Mouse (Mus musculus): ENCODE results near the gene Wscd2. TPM values are rescaled to one million over a fixed set of nuclear protein-coding genes. Genes with fewer than 3 reads are reported as not detected.
A peak's percentile ranks its signal among the peaks of the same experiment; 100 is the strongest.

The Wscd2 gene
- polyA plus RNA-seq, 1 experiment from 2014 or later, result 4.2 TPM

GRCm38 (mm10) chr5:113629248-113629647, 139.1 kb downstream of the Wscd2 start:
- Histone ChIP-seq H3K4me1 (peaks cover 50% of the 10 kb centered on the region), H3K27me3 (replicated peaks; ENCODE audit: low read depth, poor library complexity, severe bottlenecking) (no peaks in the 10 kb centered on the region; the same call in 1 of the 2 replicates), H3K27ac (replicated peaks) (no peak overlapping the region), H3K9me3 (no peaks in the 10 kb centered on the region), H3K4me3 (no peak overlapping the region), H3K36me3 (replicated peaks) (no peaks in the 10 kb centered on the region)
- no peak for DNase-seq (ENCODE audit: low spot score)
- 87% methylated on average over 3 of the region's 3 CpGs for WGBS

DNA sequence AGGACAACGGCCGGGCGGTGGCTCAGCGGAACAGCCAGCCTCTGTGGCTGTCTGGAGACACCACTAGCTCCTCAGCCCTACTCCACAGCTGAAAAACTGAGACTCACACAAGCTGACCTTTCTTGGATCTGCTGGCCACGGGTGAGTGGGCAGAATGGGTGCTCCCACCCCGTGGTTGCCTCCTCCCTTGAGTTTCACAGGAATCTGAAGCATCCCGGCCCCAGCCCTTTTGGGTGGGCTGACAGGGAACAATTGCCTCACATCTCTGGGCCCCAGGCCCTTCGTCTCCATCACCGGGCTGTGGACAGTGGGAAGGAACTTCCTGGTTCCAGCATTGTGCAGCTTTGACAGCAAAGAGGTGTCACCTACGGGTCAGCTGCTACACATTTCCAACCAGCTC, 140.0 kb downstream of the Wscd2 start:
- no peaks in the 10 kb centered on the region for H3K36me3 ChIP-seq (replicated peaks)
- 68% methylated on average over 10 of the region's 10 CpGs for WGBS
- no peaks in the 10 kb centered on the region; the same call in 1 of the 2 replicates for H3K27me3 ChIP-seq (replicated peaks; ENCODE audit: low read depth, poor library complexity, severe bottlenecking)
- no peak overlapping the region for H3K4me3 ChIP-seq
- DNase-seq (ENCODE audit: low spot score), result no peak
- H3K9me3 ChIP-seq, result no peaks in the 10 kb centered on the region
- H3K27ac ChIP-seq (replicated peaks), result peak overlapping the region; percentile 40; the same call in 1 of the 2 replicates
- H3K4me1 ChIP-seq, result peaks cover 56% of the 10 kb centered on the region

- no peaks in the 10 kb centered on the region; the same call in 1 of the 2 replicates for H3K27me3 ChIP-seq (replicated peaks; ENCODE audit: low read depth, poor library complexity, severe bottlenecking)
- WGBS, result 57% methylated on average over 9 of the region's 9 CpGs
- no peaks in the 10 kb centered on the region for H3K36me3 ChIP-seq (replicated peaks)
- peaks cover 56% of the 10 kb centered on the region for H3K4me1 ChIP-seq
- H3K27ac ChIP-seq (replicated peaks), result no peak overlapping the region
- H3K4me3 ChIP-seq, result no peak overlapping the region
- DNase-seq (ENCODE audit: low spot score), result no peak
- no peaks in the 10 kb centered on the region for H3K9me3 ChIP-seq
These were observed 143.0 kb downstream of the Wscd2 start for GRCm38 (mm10) chr5:113633037-113633714.

DNA sequence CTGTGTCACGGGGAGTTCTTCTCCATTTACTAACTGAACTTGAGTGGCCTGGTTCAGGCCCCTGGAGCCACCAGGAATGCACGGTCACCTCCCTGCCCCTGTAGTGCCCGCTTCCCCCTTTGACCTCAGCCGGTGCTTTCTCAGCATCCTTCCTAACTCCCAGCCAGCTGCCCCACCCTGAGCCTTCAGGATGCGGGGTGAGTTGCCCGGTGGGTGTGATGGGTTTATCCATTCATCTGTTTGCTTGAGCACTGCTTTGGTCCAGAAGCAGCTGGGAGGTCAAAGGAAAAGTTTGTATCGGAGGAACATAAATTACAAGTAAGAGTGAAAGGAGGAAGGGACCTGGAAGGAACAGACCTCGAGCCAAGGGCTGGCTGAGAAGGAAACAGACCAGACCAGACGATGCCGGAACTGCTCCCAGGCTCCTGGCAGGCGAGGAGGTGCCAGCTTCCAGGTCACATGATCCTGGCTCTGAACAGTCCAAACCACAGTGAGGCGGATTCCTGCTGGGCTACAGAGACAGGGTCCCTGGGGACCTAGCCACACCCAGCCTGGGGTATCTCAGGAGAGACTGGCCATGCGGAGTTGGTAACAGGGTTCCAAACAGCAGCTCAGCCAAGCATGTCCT, 144.0 kb downstream of the Wscd2 start:
- peaks cover 52% of the 10 kb centered on the region for H3K4me1 ChIP-seq
- DNase-seq (ENCODE audit: low spot score), result no peak
- H3K27ac ChIP-seq (replicated peaks), result peak overlapping the region; percentile 10; the same call in 1 of the 2 replicates
- no peak overlapping the region for H3K4me3 ChIP-seq
- H3K9me3 ChIP-seq, result no peaks in the 10 kb centered on the region
- H3K36me3 ChIP-seq (replicated peaks), result no peaks in the 10 kb centered on the region
- WGBS, result 62% methylated on average over 13 of the region's 13 CpGs
- no peaks in the 10 kb centered on the region for H3K27me3 ChIP-seq (replicated peaks; ENCODE audit: low read depth, poor library complexity, severe bottlenecking)

GRCm38 (mm10) chr5:113634887-113635610, 144.9 kb downstream of the Wscd2 start:
- DNase-seq (ENCODE audit: low spot score), result no peak
- WGBS, result 84% methylated on average over 7 of the region's 7 CpGs
- Histone ChIP-seq H3K27ac (replicated peaks) (no peak overlapping the region), H3K27me3 (replicated peaks; ENCODE audit: low read depth, poor library complexity, severe bottlenecking) (no peaks in the 10 kb centered on the region), H3K4me3 (no peak overlapping the region), H3K36me3 (replicated peaks) (no peaks in the 10 kb centered on the region), H3K4me1 (peaks cover 55% of the 10 kb centered on the region), H3K9me3 (no peaks in the 10 kb centered on the region)

DNA sequence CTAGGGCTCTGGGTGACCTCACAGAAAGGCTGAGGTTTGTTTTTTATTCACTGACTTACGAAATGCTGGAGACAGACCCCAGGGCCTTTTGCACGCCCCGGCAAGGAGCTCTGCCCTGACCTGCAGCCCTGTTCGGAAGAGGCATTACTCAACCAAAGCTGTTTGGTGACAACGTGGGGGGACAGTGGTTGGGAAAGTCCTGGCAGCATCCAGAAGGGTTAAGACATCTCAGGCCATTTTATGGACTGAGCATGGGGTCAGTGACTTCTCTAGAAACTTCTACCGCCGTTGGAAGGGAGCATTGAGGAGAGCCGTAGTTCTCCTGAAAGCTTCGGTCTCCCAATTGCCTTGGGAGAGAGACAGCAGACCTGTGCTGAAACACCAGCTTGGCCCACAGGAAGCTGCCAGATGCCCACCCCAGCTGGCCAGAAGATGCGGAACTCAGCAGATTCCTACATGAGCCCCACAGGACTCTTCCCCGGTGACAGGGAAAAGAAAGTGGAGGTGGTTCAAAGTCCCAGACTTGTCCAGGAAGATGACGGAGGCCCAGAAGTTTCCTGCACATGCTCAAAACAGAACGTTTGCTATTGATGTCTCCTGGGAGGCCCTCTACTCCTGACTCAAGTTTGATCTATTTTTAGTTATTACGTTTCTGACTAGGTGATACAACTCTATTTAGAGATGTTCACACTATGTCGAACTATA, 145.9 kb downstream of the Wscd2 start:
- no peaks in the 10 kb centered on the region for H3K36me3 ChIP-seq (replicated peaks)
- no peak for DNase-seq (ENCODE audit: low spot score)
- H3K9me3 ChIP-seq, result no peaks in the 10 kb centered on the region
- WGBS, result 84% methylated on average over 15 of the region's 15 CpGs
- peaks cover 54% of the 10 kb centered on the region for H3K4me1 ChIP-seq
- no peak overlapping the region for H3K4me3 ChIP-seq
- no peak overlapping the region for H3K27ac ChIP-seq (replicated peaks)
- H3K27me3 ChIP-seq (replicated peaks; ENCODE audit: low read depth, poor library complexity, severe bottlenecking), result no peaks in the 10 kb centered on the region

DNA sequence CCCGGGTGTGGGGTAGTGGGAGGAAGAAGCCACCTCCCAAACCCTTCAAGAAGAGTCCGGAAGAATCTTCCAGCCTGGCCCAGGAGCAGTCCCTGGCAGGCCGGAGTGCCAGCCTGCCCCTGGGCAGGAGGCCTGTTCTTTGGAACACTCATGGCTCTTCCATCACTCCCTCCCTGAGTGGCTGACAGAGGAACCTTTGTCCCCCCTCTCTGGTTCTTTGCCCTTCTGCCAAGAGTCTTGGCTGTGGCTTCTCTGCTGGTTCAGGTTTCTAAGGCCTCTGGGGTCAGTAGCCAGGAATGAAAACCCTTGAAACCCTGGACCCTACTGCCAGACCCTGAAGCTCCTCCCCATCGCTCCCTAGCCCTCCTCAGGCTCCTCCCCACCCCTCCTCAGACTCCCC, 147.5 kb downstream of the Wscd2 start:
- Histone ChIP-seq H3K9me3 (no peaks in the 10 kb centered on the region), H3K27me3 (replicated peaks; ENCODE audit: low read depth, poor library complexity, severe bottlenecking) (no peaks in the 10 kb centered on the region; the same call in 1 of the 2 replicates), H3K27ac (replicated peaks) (no peak overlapping the region), H3K4me3 (no peak overlapping the region), H3K36me3 (replicated peaks) (no peaks in the 10 kb centered on the region), H3K4me1 (peaks cover 48% of the 10 kb centered on the region)
- no peak for DNase-seq (ENCODE audit: low spot score)
- whole genome bisulfite sequencing, result 74% methylated on average over 4 of the region's 4 CpGs

GRCm38 (mm10) chr5:113638055-113638454, 147.9 kb downstream of the Wscd2 start:
- no peaks in the 10 kb centered on the region for H3K9me3 ChIP-seq
- 86% methylated on average over 12 of the region's 12 CpGs for WGBS
- no peaks in the 10 kb centered on the region for H3K36me3 ChIP-seq (replicated peaks)
- no peak for DNase-seq (ENCODE audit: low spot score)
- no peak overlapping the region for H3K4me3 ChIP-seq
- H3K27me3 ChIP-seq (replicated peaks; ENCODE audit: low read depth, poor library complexity, severe bottlenecking), result no peaks in the 10 kb centered on the region; the same call in 1 of the 2 replicates
- H3K27ac ChIP-seq (replicated peaks), result no peak overlapping the region
- H3K4me1 ChIP-seq, result peaks cover 44% of the 10 kb centered on the region

DNA sequence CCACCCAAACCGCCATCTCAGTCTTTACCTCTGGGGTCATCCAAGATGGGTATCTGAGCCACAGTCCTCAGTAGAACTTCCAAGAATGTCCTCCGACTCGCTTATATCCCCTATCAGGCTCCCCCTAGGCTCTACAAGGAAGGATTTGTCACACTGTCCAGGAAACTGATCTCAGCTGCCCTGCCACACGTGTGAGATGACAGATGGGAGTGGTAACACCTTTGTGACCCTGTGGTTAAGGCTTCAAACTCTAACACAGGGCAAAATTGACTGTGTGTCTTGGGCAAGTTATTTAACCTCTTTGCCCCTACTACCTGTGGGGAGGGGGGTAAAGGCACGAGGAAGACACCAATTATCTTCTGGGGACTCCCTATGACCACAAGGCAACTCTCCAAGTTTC, 149.0 kb downstream of the Wscd2 start:
- WGBS, result 74% methylated on average over 5 of the region's 5 CpGs
- no peaks in the 10 kb centered on the region; the same call in 1 of the 2 replicates for H3K27me3 ChIP-seq (replicated peaks; ENCODE audit: low read depth, poor library complexity, severe bottlenecking)
- no peaks in the 10 kb centered on the region for H3K9me3 ChIP-seq
- DNase-seq (ENCODE audit: low spot score), result no peak
- H3K4me3 ChIP-seq, result no peak overlapping the region
- peaks cover 39% of the 10 kb centered on the region for H3K4me1 ChIP-seq
- H3K27ac ChIP-seq (replicated peaks), result no peak overlapping the region
- no peaks in the 10 kb centered on the region for H3K36me3 ChIP-seq (replicated peaks)

Other genes starting within 250 kb of the Wscd2 start
- 15.1 and 18.0 TPM in 2 replicates for gene Sgsm1, start 179.5 kb upstream of the Wscd2 start, polyA plus RNA-seq (2016; fragmentation: Nextera tagmentation; extraction: Ambion mirVana)
- not detected in 2 replicates for gene Aym1, start 133.0 kb upstream of the Wscd2 start, polyA plus RNA-seq (2016; fragmentation: Nextera tagmentation; extraction: Ambion mirVana)
- gene Cmklr1, start 160.1 kb downstream of the Wscd2 start, polyA plus RNA-seq (2016; fragmentation: Nextera tagmentation; extraction: Ambion mirVana), result 0.41 and 0.69 TPM in 2 replicates
- not detected in 2 replicates for gene 1700069L16Rik, start 234.4 kb downstream of the Wscd2 start, polyA plus RNA-seq (2016; fragmentation: Nextera tagmentation; extraction: Ambion mirVana)
- gene Ficd, start 245.5 kb downstream of the Wscd2 start, polyA plus RNA-seq (2016; fragmentation: Nextera tagmentation; extraction: Ambion mirVana), result 3.6 and 4.0 TPM in 2 replicates

Data from embryonic facial prominence, embryonic 10.5 days (tissue).